Mouse (Mus musculus) heart, adult 11 months (tissue): ENCODE results near the gene Gabra1.

Experiments used
- DNase-seq: peaks from one replicate; pipeline ENCODE4 v3.0.0; 2022

Gabra1 gene

DNA sequence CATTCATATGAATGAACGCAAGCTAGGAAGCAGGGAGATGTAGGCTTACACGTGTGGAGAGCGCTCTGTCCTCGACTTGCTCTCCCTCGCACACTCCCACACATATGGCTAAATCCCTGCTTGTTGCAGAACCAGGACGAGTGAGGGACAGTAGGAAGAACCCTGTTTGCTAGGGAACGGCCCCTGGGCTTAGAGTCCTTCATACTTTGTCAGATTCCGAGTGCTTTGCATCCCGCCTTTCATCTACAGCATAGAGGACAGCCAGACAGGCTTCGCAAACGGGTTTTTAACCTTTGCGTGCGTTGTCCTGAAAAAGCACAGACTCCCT, at the start of gene Gabra1:
Gene Gabra1 (minus strand): TSS at position 106 of the 328 bp plus-strand sequence.
- peak; percentile 72 for DNase-seq

DNA sequence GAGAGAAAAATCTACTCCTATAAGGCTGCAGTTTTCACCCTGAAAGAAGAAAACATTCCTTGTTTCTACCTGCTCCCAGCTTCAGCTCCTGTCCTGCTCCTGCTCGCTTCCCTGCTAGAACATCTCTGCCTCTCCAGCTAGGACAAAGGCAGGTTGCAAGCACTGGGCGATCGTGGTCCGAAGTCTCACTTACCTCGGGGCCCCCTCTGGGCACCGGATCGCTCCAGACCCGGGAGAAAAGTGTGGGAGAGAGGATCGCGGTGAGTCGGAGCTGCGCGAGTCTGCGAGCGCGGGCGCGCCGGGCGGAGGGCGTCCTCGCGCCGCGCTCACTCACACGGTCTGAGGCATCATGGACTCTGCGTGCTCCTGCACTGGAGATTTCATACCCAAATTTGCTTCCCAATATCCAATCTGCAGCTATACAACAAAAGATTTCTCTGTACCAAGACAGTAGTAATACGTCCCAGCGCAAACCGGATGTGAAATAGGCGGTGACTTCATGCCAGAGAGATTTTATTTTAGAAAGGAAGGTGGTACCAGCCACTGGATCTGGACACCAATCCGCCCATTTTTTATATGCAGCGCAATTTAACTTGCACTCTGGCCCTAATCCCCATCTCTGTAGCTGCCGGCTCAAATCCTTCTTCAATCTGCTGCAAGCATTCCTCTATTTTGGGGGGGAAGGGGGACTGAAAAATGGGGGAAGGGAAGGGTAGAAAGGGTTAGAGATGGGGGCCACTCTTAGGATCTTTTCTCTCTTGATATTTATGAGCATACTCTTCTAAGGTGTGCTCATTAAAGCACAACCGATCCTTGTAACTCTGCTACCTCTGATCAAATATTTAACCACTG, 531 bp downstream of the Gabra1 start:
- peak; percentile 83 for DNase-seq

DNA sequence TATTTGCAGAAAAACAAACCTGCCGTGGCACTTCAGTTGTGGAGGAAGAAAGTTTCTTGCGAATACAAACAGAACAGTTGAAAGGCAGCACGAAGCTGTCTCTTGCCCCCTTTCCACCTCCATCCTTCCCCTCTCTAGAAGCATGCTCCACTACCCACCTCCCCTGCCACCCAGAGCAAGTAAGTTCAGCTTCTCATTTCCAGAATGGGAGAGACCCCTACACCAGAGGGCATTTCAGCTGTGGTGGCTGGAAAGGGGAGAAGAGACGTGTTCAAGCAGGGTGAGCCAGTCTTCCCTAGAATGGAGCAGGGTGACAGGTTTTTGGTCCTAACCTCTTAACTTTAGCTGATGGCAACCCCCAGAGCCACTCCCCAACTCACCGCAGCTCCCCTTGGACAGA, 1.3 kb downstream of the Gabra1 start:
- DNase-seq = peak; percentile 63

DNA sequence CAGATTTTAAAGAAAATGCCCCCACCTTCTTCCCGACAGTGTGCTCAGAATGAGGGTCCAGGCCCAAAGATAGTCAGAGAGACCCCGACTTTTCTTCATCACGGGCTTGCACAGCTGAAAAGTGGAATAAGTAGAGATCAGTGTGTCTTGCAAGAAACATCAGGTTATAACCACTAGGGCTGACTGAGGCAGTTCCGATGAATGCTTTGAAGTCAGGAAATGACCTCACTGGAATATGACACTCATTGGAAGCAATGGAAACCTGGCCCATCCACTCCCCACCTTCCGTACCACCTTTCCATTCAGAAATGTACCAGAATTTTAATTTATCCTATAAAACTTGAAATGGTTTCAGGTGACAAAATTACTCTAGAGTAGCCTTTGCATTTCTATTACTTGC, 3.2 kb downstream of the Gabra1 start:
- DNase-seq = peak; percentile 46

DNA sequence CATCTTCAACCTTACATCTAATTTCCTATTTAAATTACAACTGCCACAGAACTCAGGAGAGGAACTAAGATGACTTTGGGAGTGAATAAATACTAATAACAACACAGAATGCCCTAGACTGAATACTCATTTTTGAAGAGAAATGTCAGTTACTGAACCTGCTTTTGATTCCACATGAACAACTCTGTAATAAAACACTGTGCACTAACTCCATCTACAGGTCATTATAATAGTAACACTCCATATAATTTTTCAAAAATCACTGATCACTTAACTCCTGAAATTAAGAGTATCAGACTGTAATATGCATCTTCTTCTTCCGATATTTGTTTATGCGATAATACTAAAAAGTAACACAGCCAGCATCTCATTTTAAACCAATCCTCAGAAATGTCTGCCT, 4.4 kb downstream of the Gabra1 start:
- DNase-seq = no peak

DNA sequence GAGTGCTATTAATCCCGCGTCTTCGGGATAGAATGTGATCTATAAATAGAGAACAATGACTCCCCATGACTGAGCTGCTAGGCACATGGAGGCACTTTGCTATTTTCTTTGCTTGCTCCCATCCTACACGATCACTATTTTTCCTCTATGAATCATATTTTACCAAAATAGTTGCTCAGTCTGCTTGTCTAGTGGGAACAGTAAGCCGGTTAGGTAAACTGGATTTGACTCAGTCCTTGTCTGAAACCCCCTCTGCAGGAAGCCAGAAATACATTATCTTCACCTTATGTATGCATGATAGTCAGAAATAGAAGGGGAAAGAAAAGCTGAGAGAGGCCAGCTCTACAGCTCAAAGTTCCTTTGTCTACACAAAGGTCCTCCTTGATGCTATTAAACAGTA, 31.3 kb downstream of the Gabra1 start:
- no peak for DNase-seq

DNA sequence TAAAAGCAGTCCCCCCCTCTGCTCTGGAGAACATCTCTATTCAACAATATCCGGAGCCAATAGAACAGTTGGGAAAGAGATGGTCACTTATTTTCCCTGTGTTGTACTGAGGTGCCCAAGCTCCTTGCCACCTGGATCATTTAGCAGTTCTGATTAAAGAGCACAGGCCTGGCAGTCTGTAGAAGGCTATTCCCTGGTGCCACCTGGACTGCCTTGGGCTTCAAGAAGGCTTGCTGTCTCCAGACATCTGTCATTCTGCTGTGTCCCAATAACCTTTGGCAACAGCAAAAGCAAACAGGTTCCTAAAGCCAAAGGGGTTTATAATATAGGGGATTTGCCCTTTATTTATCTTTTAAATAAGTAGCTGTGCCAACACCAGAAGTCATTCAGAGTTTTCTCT, 65.8 kb downstream of the Gabra1 start:
- DNase-seq = no peak

DNA sequence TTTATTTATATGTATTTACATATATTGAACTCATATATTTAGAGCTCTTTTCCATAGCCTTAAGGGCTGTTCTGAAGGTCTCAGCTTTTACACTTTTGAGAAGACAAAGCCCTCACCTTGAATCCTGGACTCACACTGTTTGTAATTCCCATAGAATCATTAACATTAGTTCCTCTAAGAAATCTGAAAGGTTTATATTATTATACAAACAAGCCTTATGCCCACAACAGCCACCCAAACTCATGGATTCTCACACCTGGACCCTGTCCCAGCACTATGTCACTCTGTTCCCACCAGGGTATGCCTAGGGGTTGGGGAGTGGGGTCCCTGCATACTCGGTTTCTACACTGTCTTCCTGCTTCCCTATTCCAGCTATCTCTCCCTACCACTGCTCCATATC, 72.7 kb downstream of the Gabra1 start:
- no peak for DNase-seq

DNA sequence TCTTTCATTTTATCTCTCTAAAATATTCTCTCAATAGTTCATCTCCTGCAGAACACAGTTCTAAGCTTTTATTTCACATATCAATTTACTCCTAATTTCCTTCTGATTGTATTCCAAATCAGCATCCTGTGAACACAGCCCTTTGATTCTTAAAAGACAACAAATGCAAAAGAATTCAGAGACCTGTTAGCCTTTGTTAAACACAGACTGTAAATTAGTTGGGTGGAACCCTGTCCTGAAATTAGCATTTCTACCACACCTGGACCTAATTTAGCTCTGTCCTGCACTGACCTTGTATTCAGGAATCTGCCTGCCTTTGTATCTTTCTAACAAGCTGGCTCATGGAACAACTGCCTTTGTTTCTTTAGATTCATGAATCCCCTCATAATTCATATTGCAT, 73.1 kb downstream of the Gabra1 start:
- DNase-seq = no peak

DNA sequence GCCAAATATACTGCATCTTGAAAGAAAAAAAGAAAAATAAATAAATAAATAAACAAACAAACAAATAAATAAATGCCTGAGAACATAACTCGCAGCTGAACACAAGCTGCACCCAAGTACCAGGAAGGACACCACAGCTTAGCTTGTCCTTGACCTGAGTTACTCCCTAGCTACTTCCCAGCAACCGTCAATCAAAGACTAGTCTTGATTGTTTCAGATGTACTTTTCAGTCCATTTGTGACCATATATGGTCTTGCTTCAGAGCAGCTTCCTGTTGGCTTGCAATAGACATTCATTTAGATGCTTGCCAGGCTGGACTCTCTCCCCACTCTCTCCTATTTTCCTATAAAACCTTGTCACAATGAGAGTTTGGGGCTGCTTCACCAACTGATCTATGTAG, 87.2 kb downstream of the Gabra1 start:
- DNase-seq = no peak
